Mouse (Mus musculus): Measurements from ENCODE around the gene Naa16. TPM values are rescaled to one million over a fixed set of nuclear protein-coding genes. Genes with fewer than 3 reads are reported as not detected.
A peak's percentile ranks its signal among the peaks of the same experiment; 100 is the strongest.
"Not testable (repeated sequence)": the region's sequence is repeated elsewhere in the genome, so short reads cannot be mapped to it uniquely, and the experiment has no call there.

Gene Naa16
- polyA plus RNA-seq (2014; fragmentation: Nextera tagmentation; extraction: Ambion mirVana), result 38.5 and 45.9 TPM in 2 replicates

DNA sequence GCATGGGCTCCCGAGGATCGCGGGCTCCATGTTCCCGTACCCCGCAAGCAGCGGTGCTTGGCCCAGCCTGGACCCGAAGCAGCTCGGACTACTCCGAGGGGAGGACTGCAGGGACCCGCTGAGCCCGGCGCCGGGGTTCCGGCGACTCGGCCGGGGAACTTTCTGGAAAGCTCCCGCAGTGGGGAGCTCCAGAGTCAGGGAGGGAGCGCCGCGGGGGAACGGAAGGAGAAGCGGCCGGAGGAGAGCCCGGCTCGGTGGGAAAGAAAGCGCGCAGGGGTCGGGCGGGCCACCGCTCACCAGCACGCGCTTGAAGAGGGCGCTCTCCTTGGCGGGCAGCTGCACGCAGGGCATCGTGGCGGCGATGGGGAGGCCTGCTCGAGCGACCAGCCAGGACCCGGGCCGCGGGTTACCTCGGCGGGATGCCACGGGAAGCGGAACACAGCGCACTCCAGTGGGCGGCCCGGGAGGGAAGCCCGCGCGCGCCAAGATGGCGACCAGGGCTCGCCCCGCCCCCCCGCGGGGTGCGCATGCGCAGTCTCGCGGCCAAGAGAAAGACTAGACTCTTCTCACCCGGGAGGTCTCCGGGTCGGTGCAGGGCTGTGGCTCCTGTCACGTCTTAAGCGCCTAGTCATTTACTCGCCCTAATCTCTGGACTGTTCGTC, at the start of gene Naa16:
Gene Naa16 (minus strand): TSS at position 514 of the 662 bp plus-strand sequence.
- H3K4me1 ChIP-seq (ENCODE audit: control insufficient read depth, insufficient read depth, low read length), result peaks cover 6% of the 10 kb centered on the region; the same call in 1 of the 2 replicates
- no peaks in the 10 kb centered on the region for H3K9me3 ChIP-seq (ENCODE audit: control insufficient read depth, low read length)
- WGBS, result under 1% methylated on average over 67 of the region's 71 CpGs
- peaks cover 9% of the 10 kb centered on the region; the same call in 1 of the 2 replicates for H3K36me3 ChIP-seq (ENCODE audit: control insufficient read depth, insufficient read depth, low read length)
- peak within 1 kb of the TSS; percentile 69 for H3K4me2 ChIP-seq (replicated peaks; ENCODE audit: low read depth, low read length)
- H3K27me3 ChIP-seq (ENCODE audit: control insufficient read depth, insufficient read depth, low read length), result no peaks in the 10 kb centered on the region
- H3K4me3 ChIP-seq (ENCODE audit: low read length), result peak within 1 kb of the TSS; percentile 75
- peak within 1 kb of the TSS; percentile 92 for H3K9ac ChIP-seq (ENCODE audit: low read depth, low read length)
- peak; percentile 98 for ATAC-seq (ENCODE audit: low FRiP score, low TSS enrichment)
- peak within 1 kb of the TSS; percentile 99 for H3K27ac ChIP-seq (ENCODE audit: low read depth, low read length)

DNA sequence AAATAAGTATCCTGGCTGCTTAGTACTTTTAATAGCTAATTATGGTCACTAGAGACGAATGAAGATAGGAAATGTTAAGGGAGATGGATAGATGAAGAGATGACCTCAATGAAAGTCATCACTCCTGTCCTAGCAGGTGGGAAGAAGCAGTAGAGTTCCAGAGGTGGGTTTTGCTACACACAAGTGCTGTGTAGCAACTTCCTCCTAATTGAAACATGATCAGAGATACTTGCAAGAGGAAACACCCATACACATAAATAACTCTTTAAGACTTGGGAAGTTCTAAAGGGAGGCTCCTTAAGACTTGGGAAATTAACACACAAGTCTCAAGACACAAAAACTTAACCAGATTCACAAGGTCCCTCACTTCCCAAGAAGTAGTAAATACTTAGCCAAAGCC, 43.5 kb upstream of the Naa16 start:
- Histone ChIP-seq H3K9ac (ENCODE audit: low read depth, low read length) (no peak overlapping the region), H3K27me3 (ENCODE audit: control insufficient read depth, insufficient read depth, low read length) (no peaks in the 10 kb centered on the region), H3K9me3 (ENCODE audit: control insufficient read depth, low read length) (no peaks in the 10 kb centered on the region), H3K27ac (ENCODE audit: low read depth, low read length) (no peak overlapping the region), H3K4me3 (ENCODE audit: low read length) (no peak overlapping the region), H3K36me3 (ENCODE audit: control insufficient read depth, insufficient read depth, low read length) (no peaks in the 10 kb centered on the region), H3K4me1 (ENCODE audit: control insufficient read depth, insufficient read depth, low read length) (no peaks in the 10 kb centered on the region), H3K4me2 (replicated peaks; ENCODE audit: low read depth, low read length) (no peak overlapping the region)
- WGBS, result 69% methylated on average over 1 of the region's 1 CpGs
- ATAC-seq (ENCODE audit: low FRiP score, low TSS enrichment), result no peak

- Histone ChIP-seq H3K4me2 (replicated peaks; ENCODE audit: low read depth, low read length) (peak overlapping the region; percentile 53), H3K4me3 (ENCODE audit: low read length) (peak overlapping the region; percentile 47), H3K9ac (ENCODE audit: low read depth, low read length) (peak overlapping the region; percentile 54), H3K9me3 (ENCODE audit: control insufficient read depth, low read length) (peaks cover 13% of the 10 kb centered on the region), H3K27ac (ENCODE audit: low read depth, low read length) (peak overlapping the region; percentile 63; the same call in 1 of the 2 replicates)
- not testable (repeated sequence) for H3K4me1 ChIP-seq (ENCODE audit: control insufficient read depth, insufficient read depth, low read length); H3K36me3 ChIP-seq (ENCODE audit: control insufficient read depth, insufficient read depth, low read length); H3K27me3 ChIP-seq (ENCODE audit: control insufficient read depth, insufficient read depth, low read length)
- 39% methylated on average over 9 of the region's 59 CpGs for WGBS
- peak; percentile 44 for ATAC-seq (ENCODE audit: low FRiP score, low TSS enrichment)
Observed at GRCm38 (mm10) chr14:79426730-79427365, 36.3 kb upstream of the Naa16 start.

DNA sequence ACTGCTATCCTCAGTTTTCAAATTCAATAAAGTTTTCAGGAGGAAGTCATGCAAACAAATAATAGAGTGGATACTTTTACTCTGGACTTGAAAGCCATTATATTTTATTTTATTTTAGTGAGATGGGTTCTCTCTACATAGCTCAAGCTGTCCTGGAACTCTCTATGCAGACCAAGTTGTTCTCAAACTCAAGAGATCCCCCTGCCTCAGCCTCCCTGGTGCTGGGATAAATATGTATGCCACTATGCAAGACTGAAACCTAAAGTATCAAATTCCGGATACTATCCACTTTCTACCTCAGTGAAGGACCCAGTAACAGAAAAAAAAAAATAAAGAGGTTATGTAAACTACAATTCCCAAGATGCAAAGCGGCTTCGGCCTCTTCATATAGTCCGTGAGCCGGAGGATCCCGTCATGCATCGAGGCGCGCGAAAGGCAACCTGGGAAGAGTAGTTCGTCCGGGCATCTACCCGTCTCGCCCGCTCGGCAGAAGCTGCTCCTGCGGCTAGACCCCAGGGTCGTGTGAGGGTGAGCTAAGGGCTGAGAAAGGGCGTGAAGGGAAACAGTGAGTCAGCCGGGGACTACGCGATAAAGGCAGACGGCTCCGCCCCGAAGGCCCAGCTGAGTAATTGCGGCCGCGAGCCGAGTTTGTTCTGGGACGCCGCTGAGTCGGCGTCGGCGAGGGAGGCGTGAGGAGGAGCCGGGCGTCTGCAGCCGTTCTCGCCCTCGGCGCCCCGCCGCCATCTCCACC, 35.6 kb upstream of the Naa16 start, which contains the start of gene Kbtbd7:
Gene Kbtbd7 (plus strand): TSS at position 533 of the 751 bp plus-strand sequence.
- Histone ChIP-seq H3K27ac (ENCODE audit: low read depth, low read length) (peak within 1 kb of the TSS; percentile 63), H3K4me1 (ENCODE audit: control insufficient read depth, insufficient read depth, low read length) (no peaks in the 10 kb centered on the region), H3K4me2 (replicated peaks; ENCODE audit: low read depth, low read length) (peak within 1 kb of the TSS; percentile 53), H3K4me3 (ENCODE audit: low read length) (peak within 1 kb of the TSS; percentile 47), H3K9me3 (ENCODE audit: control insufficient read depth, low read length) (peaks cover 13% of the 10 kb centered on the region), H3K27me3 (ENCODE audit: control insufficient read depth, insufficient read depth, low read length) (no peaks in the 10 kb centered on the region), H3K9ac (ENCODE audit: low read depth, low read length) (peak within 1 kb of the TSS; percentile 54), H3K36me3 (ENCODE audit: control insufficient read depth, insufficient read depth, low read length) (peaks cover 5% of the 10 kb centered on the region; the same call in 1 of the 2 replicates)
- WGBS, result under 1% methylated on average over 40 of the region's 44 CpGs
- ATAC-seq (ENCODE audit: low FRiP score, low TSS enrichment), result peak; percentile 98

DNA sequence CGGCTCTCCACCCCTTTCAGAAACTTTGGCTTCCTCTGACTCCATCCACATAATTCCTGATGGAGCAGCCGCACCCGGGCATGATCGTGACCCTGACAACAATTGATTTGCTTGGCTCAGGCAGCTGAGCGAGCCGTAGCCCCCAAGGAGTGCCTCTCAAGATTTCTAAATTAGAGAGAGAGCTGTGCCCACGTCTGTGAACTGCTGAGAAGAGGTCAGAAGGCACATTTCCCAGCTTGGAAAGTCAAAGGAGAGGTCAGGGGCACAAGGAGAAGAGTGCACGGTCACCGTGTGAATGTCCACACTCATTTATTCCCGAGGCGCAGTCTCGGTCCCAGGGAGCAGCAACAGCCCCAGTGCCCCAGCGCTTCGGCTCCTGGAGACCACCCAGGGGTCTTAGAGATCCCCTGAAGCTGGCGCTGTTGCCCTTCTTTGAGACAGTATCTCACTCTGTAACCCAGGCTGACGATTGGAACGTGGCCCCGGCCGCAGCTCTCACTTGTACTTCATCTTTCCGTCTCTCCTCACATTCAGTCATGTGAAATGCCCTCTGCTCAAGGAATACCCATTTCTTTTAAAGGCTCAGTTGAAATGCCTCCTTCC, 29.6 kb upstream of the Naa16 start:
- Histone ChIP-seq H3K9me3 (ENCODE audit: control insufficient read depth, low read length) (no peaks in the 10 kb centered on the region), H3K9ac (ENCODE audit: low read depth, low read length) (no peak overlapping the region), H3K4me3 (ENCODE audit: low read length) (no peak overlapping the region), H3K36me3 (ENCODE audit: control insufficient read depth, insufficient read depth, low read length) (peaks cover 6% of the 10 kb centered on the region; the same call in 1 of the 2 replicates), H3K27me3 (ENCODE audit: control insufficient read depth, insufficient read depth, low read length) (no peaks in the 10 kb centered on the region), H3K4me2 (replicated peaks; ENCODE audit: low read depth, low read length) (no peak overlapping the region), H3K27ac (ENCODE audit: low read depth, low read length) (no peak overlapping the region), H3K4me1 (ENCODE audit: control insufficient read depth, insufficient read depth, low read length) (no peaks in the 10 kb centered on the region)
- ATAC-seq (ENCODE audit: low FRiP score, low TSS enrichment), result no peak
- WGBS, result 67% methylated on average over 20 of the region's 20 CpGs

GRCm38 (mm10) chr14:79413121-79413520, 22.5 kb upstream of the Naa16 start:
- H3K27ac ChIP-seq (ENCODE audit: low read depth, low read length), result no peak overlapping the region
- no peak for ATAC-seq (ENCODE audit: low FRiP score, low TSS enrichment)
- H3K4me2 ChIP-seq (replicated peaks; ENCODE audit: low read depth, low read length), result no peak overlapping the region
- H3K36me3 ChIP-seq (ENCODE audit: control insufficient read depth, insufficient read depth, low read length), result peaks cover 8% of the 10 kb centered on the region
- H3K4me1 ChIP-seq (ENCODE audit: control insufficient read depth, insufficient read depth, low read length), result no peaks in the 10 kb centered on the region
- H3K27me3 ChIP-seq (ENCODE audit: control insufficient read depth, insufficient read depth, low read length), result no peaks in the 10 kb centered on the region
- no peak overlapping the region for H3K9ac ChIP-seq (ENCODE audit: low read depth, low read length)
- no peaks in the 10 kb centered on the region for H3K9me3 ChIP-seq (ENCODE audit: control insufficient read depth, low read length)
- no peak overlapping the region for H3K4me3 ChIP-seq (ENCODE audit: low read length)
- WGBS, result 85% methylated on average over 6 of the region's 6 CpGs

GRCm38 (mm10) chr14:79410662-79411061, 20.1 kb upstream of the Naa16 start:
- WGBS, result 81% methylated on average over 2 of the region's 2 CpGs
- ATAC-seq (ENCODE audit: low FRiP score, low TSS enrichment), result no peak
- Histone ChIP-seq H3K36me3 (ENCODE audit: control insufficient read depth, insufficient read depth, low read length) (peaks cover 8% of the 10 kb centered on the region), H3K4me2 (replicated peaks; ENCODE audit: low read depth, low read length) (no peak overlapping the region), H3K9me3 (ENCODE audit: control insufficient read depth, low read length) (no peaks in the 10 kb centered on the region), H3K9ac (ENCODE audit: low read depth, low read length) (no peak overlapping the region), H3K27me3 (ENCODE audit: control insufficient read depth, insufficient read depth, low read length) (no peaks in the 10 kb centered on the region), H3K4me3 (ENCODE audit: low read length) (no peak overlapping the region), H3K27ac (ENCODE audit: low read depth, low read length) (no peak overlapping the region), H3K4me1 (ENCODE audit: control insufficient read depth, insufficient read depth, low read length) (no peaks in the 10 kb centered on the region)

GRCm38 (mm10) chr14:79409278-79409830, 18.8 kb upstream of the Naa16 start:
- no peak overlapping the region for H3K9ac ChIP-seq (ENCODE audit: low read depth, low read length)
- ATAC-seq (ENCODE audit: low FRiP score, low TSS enrichment), result no peak
- no peak overlapping the region for H3K27ac ChIP-seq (ENCODE audit: low read depth, low read length)
- H3K4me2 ChIP-seq (replicated peaks; ENCODE audit: low read depth, low read length), result no peak overlapping the region
- H3K9me3 ChIP-seq (ENCODE audit: control insufficient read depth, low read length), result no peaks in the 10 kb centered on the region
- no peaks in the 10 kb centered on the region for H3K4me1 ChIP-seq (ENCODE audit: control insufficient read depth, insufficient read depth, low read length)
- no peak overlapping the region for H3K4me3 ChIP-seq (ENCODE audit: low read length)
- no peaks in the 10 kb centered on the region for H3K27me3 ChIP-seq (ENCODE audit: control insufficient read depth, insufficient read depth, low read length)
- 91% methylated on average over 6 of the region's 6 CpGs for WGBS
- peaks cover 8% of the 10 kb centered on the region for H3K36me3 ChIP-seq (ENCODE audit: control insufficient read depth, insufficient read depth, low read length)
